Mouse (Mus musculus) hematopoietic multipotent progenitor cell, adult 10-12 weeks (in vitro differentiated cells): Measurements from ENCODE around the gene Rab33a. TPM values are rescaled to one million over a fixed set of nuclear protein-coding genes. Genes with fewer than 3 reads are reported as not detected.

Experiments used
- polyA plus RNA-seq: library from polyadenylated mRNA; stranded (reverse); fragments of >175 nt; gene quantifications from 2 replicates; pipeline ENCODE4 v1.2.3, GENCODE M21; 2012; ENCODE audit warnings: low replicate concordance

Rab33a gene
- 0.27 and 0.43 TPM in 2 replicates for polyA plus RNA-seq

DNA sequence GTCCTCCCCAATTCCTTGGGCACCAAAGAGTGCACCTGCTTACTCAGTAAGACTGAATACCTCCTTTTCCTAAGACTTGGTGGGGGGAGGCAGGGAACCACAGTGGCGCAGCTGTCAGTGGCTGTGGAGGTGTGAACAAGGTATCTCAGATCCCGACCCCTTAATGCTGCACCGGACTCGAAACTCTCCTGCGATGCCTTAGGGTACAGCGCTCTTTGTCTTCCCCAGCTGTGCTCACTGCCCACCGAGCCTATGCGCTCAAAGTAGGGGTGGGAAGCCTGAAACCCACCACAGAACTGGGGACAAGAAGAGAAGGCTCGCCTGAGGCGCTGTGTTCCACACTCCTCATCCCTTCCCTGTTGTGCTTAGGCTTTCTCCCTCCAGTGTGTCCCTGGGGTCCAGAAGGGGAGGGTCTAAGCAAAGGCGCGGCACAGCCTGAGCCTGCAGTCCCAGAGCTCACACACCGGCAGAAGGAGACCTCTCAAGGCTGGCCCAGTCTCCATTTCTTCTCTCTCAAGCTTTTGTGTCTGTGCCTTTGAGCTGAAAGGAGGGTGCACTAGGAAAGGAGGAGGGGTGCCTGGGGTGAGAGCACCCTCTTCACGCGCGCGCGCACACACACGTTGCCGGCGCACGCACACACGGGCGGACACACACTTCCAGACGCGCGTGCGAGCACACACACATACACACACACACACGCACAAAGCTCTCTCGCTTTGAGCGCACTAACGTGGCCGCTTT lies at the start of gene Rab33a:
TSS of gene Rab33a (plus strand) at position 478 of the 741 bp plus-strand sequence.

GRCm38 (mm10) chrX:48513166-48513807 lies 5.8 kb upstream of the Rab33a start, which contains the start of gene Aifm1:
TSS of gene Aifm1 (minus strand) at chrX:48513563.

Other genes with a start within 250 kb of the Rab33a start
- 5.3 and 7.0 TPM in 2 replicates for gene Bcorl1, start 177.9 kb upstream of the Rab33a start, polyA plus RNA-seq
- gene Elf4, start 56.2 kb upstream of the Rab33a start, polyA plus RNA-seq = 44.8 and 49.7 TPM in 2 replicates
- gene Aifm1, start 5.7 kb upstream of the Rab33a start, polyA plus RNA-seq = 1.7 and 4.1 TPM in 2 replicates
- 0.37 and 1.2 TPM in 2 replicates for gene Zfp280c, start 75.2 kb downstream of the Rab33a start, polyA plus RNA-seq
- 0.21 TPM in 1 of 2 replicates, not detected in the other for gene Slc25a14, start 104.1 kb downstream of the Rab33a start, polyA plus RNA-seq
- gene Gpr119, start 155.2 kb downstream of the Rab33a start, polyA plus RNA-seq = 0.05 TPM in 1 of 2 replicates, not detected in the other
- 5.2 and 6.9 TPM in 2 replicates for gene Rbmx2, start 175.7 kb downstream of the Rab33a start, polyA plus RNA-seq